Mouse (Mus musculus): ENCODE measurements around the gene Tas2r135. TPM values are rescaled to one million over a fixed set of nuclear protein-coding genes. Genes with fewer than 3 reads are reported as not detected.

Gene Tas2r135
- polyA plus RNA-seq (2016; fragmentation: Nextera tagmentation; extraction: Ambion mirVana): not detected in 2 replicates

- Histone ChIP-seq H3K9ac (no peak within 1 kb of the TSS), H3K4me3 (no peak within 1 kb of the TSS), H3K4me2 (replicated peaks) (no peak within 1 kb of the TSS), H3K27ac (no peak within 1 kb of the TSS), H3K36me3 (no peaks in the 10 kb centered on the region), H3K9me3 (no peaks in the 10 kb centered on the region), H3K27me3 (no peaks in the 10 kb centered on the region), H3K4me1 (no peaks in the 10 kb centered on the region)
- WGBS: 85% methylated on average over 2 of the region's 2 CpGs
- no peak for ATAC-seq (ENCODE audit: insufficient number of reproducible peaks, insufficient read depth, low FRiP score, low TSS enrichment)
Measured at GRCm38 (mm10) chr6:42405134-42405533, at the start of gene Tas2r135. TSS of gene Tas2r135 (plus strand) at chr6:42405434.

GRCm38 (mm10) chr6:42355794-42356600 lies 49.2 kb upstream of the Tas2r135 start:
- peaks cover 33% of the 10 kb centered on the region for H3K4me1 ChIP-seq
- WGBS: 93% methylated on average over 13 of the region's 13 CpGs
- no peaks in the 10 kb centered on the region for H3K9me3 ChIP-seq
- no peak overlapping the region for H3K4me2 ChIP-seq (replicated peaks)
- no peak overlapping the region for H3K4me3 ChIP-seq
- no peaks in the 10 kb centered on the region for H3K27me3 ChIP-seq
- no peak for ATAC-seq (ENCODE audit: insufficient number of reproducible peaks, insufficient read depth, low FRiP score, low TSS enrichment)
- H3K27ac ChIP-seq: no peak overlapping the region
- peaks cover 76% of the 10 kb centered on the region for H3K36me3 ChIP-seq
- no peak overlapping the region for H3K9ac ChIP-seq

- WGBS: 95% methylated on average over 5 of the region's 5 CpGs
- H3K4me1 ChIP-seq: peaks cover 23% of the 10 kb centered on the region
- H3K27ac ChIP-seq: no peak overlapping the region
- no peaks in the 10 kb centered on the region for H3K9me3 ChIP-seq
- H3K4me3 ChIP-seq: no peak overlapping the region
- H3K36me3 ChIP-seq: peaks cover 75% of the 10 kb centered on the region
- H3K9ac ChIP-seq: no peak overlapping the region
- no peaks in the 10 kb centered on the region for H3K27me3 ChIP-seq
- no peak overlapping the region for H3K4me2 ChIP-seq (replicated peaks)
- no peak for ATAC-seq (ENCODE audit: insufficient number of reproducible peaks, insufficient read depth, low FRiP score, low TSS enrichment)
Measured at GRCm38 (mm10) chr6:42356913-42357312, 48.3 kb upstream of the Tas2r135 start.

- Histone ChIP-seq H3K4me2 (replicated peaks) (no peak overlapping the region), H3K9me3 (no peaks in the 10 kb centered on the region), H3K27me3 (no peaks in the 10 kb centered on the region), H3K36me3 (peaks cover 66% of the 10 kb centered on the region), H3K4me1 (peaks cover 15% of the 10 kb centered on the region; the same call in 1 of the 2 replicates), H3K9ac (no peak overlapping the region), H3K4me3 (no peak overlapping the region), H3K27ac (no peak overlapping the region)
- 63% methylated on average over 6 of the region's 6 CpGs for WGBS
- ATAC-seq (ENCODE audit: insufficient number of reproducible peaks, insufficient read depth, low FRiP score, low TSS enrichment): no peak
Measured at GRCm38 (mm10) chr6:42357901-42358300, 47.3 kb upstream of the Tas2r135 start.

- 91% methylated on average over 12 of the region's 12 CpGs for WGBS
- Histone ChIP-seq H3K9me3 (no peaks in the 10 kb centered on the region), H3K27ac (no peak overlapping the region), H3K36me3 (peaks cover 63% of the 10 kb centered on the region), H3K9ac (no peak overlapping the region), H3K27me3 (no peaks in the 10 kb centered on the region), H3K4me2 (replicated peaks) (no peak overlapping the region), H3K4me3 (no peak overlapping the region), H3K4me1 (peaks cover 6% of the 10 kb centered on the region; the same call in 1 of the 2 replicates)
- ATAC-seq (ENCODE audit: insufficient number of reproducible peaks, insufficient read depth, low FRiP score, low TSS enrichment): no peak
Measured at GRCm38 (mm10) chr6:42358901-42359300, 46.3 kb upstream of the Tas2r135 start.

GRCm38 (mm10) chr6:42359364-42360147 lies 45.7 kb upstream of the Tas2r135 start:
- no peak overlapping the region for H3K4me3 ChIP-seq
- H3K9me3 ChIP-seq: no peaks in the 10 kb centered on the region
- no peak overlapping the region for H3K27ac ChIP-seq
- no peak overlapping the region for H3K4me2 ChIP-seq (replicated peaks)
- H3K36me3 ChIP-seq: peaks cover 63% of the 10 kb centered on the region
- ATAC-seq (ENCODE audit: insufficient number of reproducible peaks, insufficient read depth, low FRiP score, low TSS enrichment): no peak
- H3K9ac ChIP-seq: no peak overlapping the region
- peaks cover under 1% of the 10 kb centered on the region; the same call in 1 of the 2 replicates for H3K4me1 ChIP-seq
- 73% methylated on average over 9 of the region's 9 CpGs for WGBS
- no peaks in the 10 kb centered on the region for H3K27me3 ChIP-seq

GRCm38 (mm10) chr6:42360231-42360840 lies 44.9 kb upstream of the Tas2r135 start:
- Histone ChIP-seq H3K9ac (no peak overlapping the region), H3K4me3 (no peak overlapping the region), H3K4me2 (replicated peaks) (no peak overlapping the region), H3K27me3 (no peaks in the 10 kb centered on the region), H3K4me1 (no peaks in the 10 kb centered on the region), H3K9me3 (no peaks in the 10 kb centered on the region), H3K36me3 (peaks cover 55% of the 10 kb centered on the region), H3K27ac (no peak overlapping the region)
- ATAC-seq (ENCODE audit: insufficient number of reproducible peaks, insufficient read depth, low FRiP score, low TSS enrichment): no peak
- 72% methylated on average over 6 of the region's 6 CpGs for WGBS

GRCm38 (mm10) chr6:42361041-42361895 lies 44.0 kb upstream of the Tas2r135 start:
- no peak overlapping the region for H3K27ac ChIP-seq
- no peaks in the 10 kb centered on the region for H3K4me1 ChIP-seq
- H3K9ac ChIP-seq: no peak overlapping the region
- no peak overlapping the region for H3K4me3 ChIP-seq
- no peak overlapping the region for H3K4me2 ChIP-seq (replicated peaks)
- ATAC-seq (ENCODE audit: insufficient number of reproducible peaks, insufficient read depth, low FRiP score, low TSS enrichment): no peak
- no peaks in the 10 kb centered on the region for H3K27me3 ChIP-seq
- no peaks in the 10 kb centered on the region for H3K9me3 ChIP-seq
- 92% methylated on average over 13 of the region's 13 CpGs for WGBS
- H3K36me3 ChIP-seq: peaks cover 46% of the 10 kb centered on the region

GRCm38 (mm10) chr6:42362074-42362473 lies 43.2 kb upstream of the Tas2r135 start:
- H3K27me3 ChIP-seq: no peaks in the 10 kb centered on the region
- no peak overlapping the region for H3K9ac ChIP-seq
- H3K27ac ChIP-seq: no peak overlapping the region
- H3K4me1 ChIP-seq: no peaks in the 10 kb centered on the region
- no peak for ATAC-seq (ENCODE audit: insufficient number of reproducible peaks, insufficient read depth, low FRiP score, low TSS enrichment)
- H3K4me3 ChIP-seq: no peak overlapping the region
- no peak overlapping the region for H3K4me2 ChIP-seq (replicated peaks)
- WGBS: 45% methylated on average over 1 of the region's 1 CpGs
- H3K9me3 ChIP-seq: no peaks in the 10 kb centered on the region
- peaks cover 38% of the 10 kb centered on the region for H3K36me3 ChIP-seq

- no peaks in the 10 kb centered on the region for H3K9me3 ChIP-seq
- no peaks in the 10 kb centered on the region for H3K27me3 ChIP-seq
- 74% methylated on average over 1 of the region's 1 CpGs for WGBS
- no peak overlapping the region for H3K4me2 ChIP-seq (replicated peaks)
- no peak overlapping the region for H3K4me3 ChIP-seq
- H3K27ac ChIP-seq: no peak overlapping the region
- peaks cover 34% of the 10 kb centered on the region for H3K36me3 ChIP-seq
- H3K4me1 ChIP-seq: no peaks in the 10 kb centered on the region
- ATAC-seq (ENCODE audit: insufficient number of reproducible peaks, insufficient read depth, low FRiP score, low TSS enrichment): no peak
- H3K9ac ChIP-seq: no peak overlapping the region
Measured at GRCm38 (mm10) chr6:42362497-42362896, 42.7 kb upstream of the Tas2r135 start.

GRCm38 (mm10) chr6:42362974-42363373 lies 42.3 kb upstream of the Tas2r135 start:
- Histone ChIP-seq H3K4me3 (no peak overlapping the region), H3K4me2 (replicated peaks) (no peak overlapping the region), H3K36me3 (peaks cover 29% of the 10 kb centered on the region), H3K9ac (no peak overlapping the region), H3K27ac (no peak overlapping the region), H3K27me3 (no peaks in the 10 kb centered on the region), H3K9me3 (no peaks in the 10 kb centered on the region), H3K4me1 (no peaks in the 10 kb centered on the region)
- no peak for ATAC-seq (ENCODE audit: insufficient number of reproducible peaks, insufficient read depth, low FRiP score, low TSS enrichment)
- WGBS: 68% methylated on average over 3 of the region's 3 CpGs

Measured in embryonic facial prominence, embryonic 12.5 days (tissue).